ENCODE assay signal across 23 mouse cellular contexts in the genomic region with DNA sequence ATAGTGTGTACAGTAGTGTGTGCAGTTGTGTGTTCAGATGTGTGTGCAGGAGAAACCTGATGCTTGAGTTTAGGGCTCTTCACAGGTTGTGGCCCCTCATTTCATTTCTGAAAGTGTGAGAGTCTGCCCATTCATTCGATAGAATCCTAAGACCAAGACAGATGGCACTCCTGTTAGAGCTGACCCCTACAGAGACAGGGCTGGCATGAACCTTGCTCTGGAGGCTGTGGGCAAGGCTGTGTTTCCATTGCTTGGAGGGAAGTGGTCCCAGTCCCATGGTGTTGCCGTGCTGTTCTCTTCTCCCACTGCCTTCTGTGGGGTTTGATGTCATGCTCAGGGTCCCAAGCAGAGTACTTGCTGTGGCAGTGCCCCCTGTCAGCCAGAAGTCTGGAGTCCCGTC. TPM values are rescaled to one million over a fixed set of nuclear protein-coding genes. Genes with fewer than 3 reads are reported as not detected.
DNase-seq lines count a peak whose midpoint lies in the region; ATAC-seq and TF ChIP-seq lines count a peak whose summit lies in the region.
"Had no signal": no experiment of that assay in that cellular context is flagged by ENCODE, and none has a peak within 500 bp of the region (broad histone marks: within the 10 kb centered on the region; RNA-seq: fewer than 3 reads in every experiment).

No protein-coding gene starts in this region.

- H3K36me3 ChIP-seq in heart, postnatal 0 days (replicated peaks; ENCODE audit: control insufficient read depth, insufficient read depth, low read length), result no peaks in the 10 kb centered on the region
- no peaks in the 10 kb centered on the region for H3K36me3 ChIP-seq in forebrain, embryonic 11.5 days (ENCODE audit: control insufficient read depth, insufficient read depth, low read length)
- H3K36me3 ChIP-seq in limb, embryonic 10.5 days, result peaks cover 5% of the 10 kb centered on the region; the same call in 1 of the 2 replicates
- H3K36me3 ChIP-seq: embryonic facial prominence, embryonic 12.5 days; forebrain, embryonic 12.5 days; G1E; hindbrain, embryonic 15.5 days; midbrain, embryonic 15.5 days; neural tube, embryonic 12.5 days had no signal

- H3K4me1 ChIP-seq in heart, postnatal 0 days (ENCODE audit: control insufficient read depth, insufficient read depth), result peaks cover 21% of the 10 kb centered on the region
- H3K4me1 ChIP-seq in cerebellum, adult 2 months (ENCODE audit: control insufficient read depth, insufficient read depth, low read length), result peaks cover 16% of the 10 kb centered on the region
- H3K4me1 ChIP-seq in forebrain, embryonic 11.5 days (replicated peaks; ENCODE audit: control insufficient read depth, insufficient read depth, low read length), result no peaks in the 10 kb centered on the region
- H3K4me1 ChIP-seq in limb, embryonic 10.5 days, result no peaks in the 10 kb centered on the region
- H3K4me1 ChIP-seq: forebrain, embryonic 12.5 days; hindbrain, embryonic 15.5 days; midbrain, embryonic 15.5 days; neural tube, embryonic 12.5 days had no signal

- TF ChIP-seq POLR2A in cerebellum, adult 2 months (IDR thresholded peaks at IDR 0.05; ENCODE audit: borderline replicate concordance, insufficient read depth, low read length), result no peak

- no peak for TF ChIP-seq CTCF in heart, postnatal 0 days (IDR thresholded peaks at IDR 0.05; ENCODE audit: low read depth)
- no peak for TF ChIP-seq CTCF in cerebellum, adult 2 months (IDR thresholded peaks at IDR 0.05; ENCODE audit: borderline replicate concordance, insufficient read depth, low read depth, low read length)

- H3K4me2 ChIP-seq in heart, postnatal 0 days (ENCODE audit: low read depth, low read length), result no peak overlapping the region
- H3K4me2 ChIP-seq in forebrain, embryonic 11.5 days (ENCODE audit: low read depth, low read length, severe bottlenecking), result no peak overlapping the region
- H3K4me2 ChIP-seq: embryonic facial prominence, embryonic 12.5 days; forebrain, embryonic 12.5 days; hindbrain, embryonic 15.5 days; kidney, embryonic 15.5 days; limb, embryonic 15.5 days; lung, embryonic 14.5 days; midbrain, embryonic 15.5 days; neural tube, embryonic 12.5 days had no signal

- no peak for DNase-seq in heart, postnatal 0 days (ENCODE audit: low spot score)
- DNase-seq in heart, postnatal 36 days, result no peak
- peak; percentile 33 for DNase-seq in cerebellum, adult 11 months
- DNase-seq in cerebellum, adult 2 months, result peak; percentile 63 to 73
- peak; percentile 69 to 76 for DNase-seq in cerebellum, postnatal 25 days
- no peak for DNase-seq in forebrain, embryonic 11.5 days (ENCODE audit: low spot score)
- DNase-seq in limb, embryonic 10.5 days (ENCODE audit: low spot score), result no peak
- DNase-seq: adrenal gland, adult 2 months; B cell, adult 2 months; gastrocnemius, postnatal 25 days; kidney, postnatal 4 days; lung, embryonic 14.5 days had no signal

- no peak for TF ChIP-seq EP300 in heart, postnatal 0 days (IDR thresholded peaks at IDR 0.05; ENCODE audit: low read depth)

- no peaks in the 10 kb centered on the region for H3K9me3 ChIP-seq in heart, postnatal 0 days (replicated peaks; ENCODE audit: control insufficient read depth, low read length)
- H3K9me3 ChIP-seq in forebrain, embryonic 11.5 days (ENCODE audit: control insufficient read depth, low read length), result no peaks in the 10 kb centered on the region
- H3K9me3 ChIP-seq in limb, embryonic 10.5 days (replicated peaks), result no peaks in the 10 kb centered on the region
- H3K9me3 ChIP-seq: embryonic facial prominence, embryonic 12.5 days; forebrain, embryonic 12.5 days; hindbrain, embryonic 15.5 days; kidney, embryonic 15.5 days; limb, embryonic 15.5 days; midbrain, embryonic 15.5 days; neural tube, embryonic 12.5 days had no signal

- intact Hi-C loops in heart, postnatal 36 days (cut with DNase I), result no loop called here

- 61% methylated on average over 3 of the region's 3 CpGs for WGBS in heart, postnatal 0 days
- WGBS in cerebellum, adult 2 months, result 25% methylated on average over 3 of the region's 3 CpGs
- 61% methylated on average over 3 of the region's 3 CpGs for WGBS in forebrain, embryonic 11.5 days
- WGBS in limb, embryonic 10.5 days, result 68% methylated on average over 3 of the region's 3 CpGs

- no peaks in the 10 kb centered on the region for H3K27me3 ChIP-seq in heart, postnatal 0 days (ENCODE audit: control insufficient read depth, insufficient read depth, low read length)
- no peaks in the 10 kb centered on the region for H3K27me3 ChIP-seq in cerebellum, adult 2 months (ENCODE audit: control insufficient read depth, insufficient read depth, low read length)
- H3K27me3 ChIP-seq in forebrain, embryonic 11.5 days (ENCODE audit: control insufficient read depth, insufficient read depth, low read length), result no peaks in the 10 kb centered on the region
- H3K27me3 ChIP-seq in limb, embryonic 10.5 days (ENCODE audit: low read depth, poor library complexity, severe bottlenecking), result no peaks in the 10 kb centered on the region
- H3K27me3 ChIP-seq: CH12.LX; embryonic facial prominence, embryonic 12.5 days; forebrain, embryonic 12.5 days; hindbrain, embryonic 15.5 days; kidney, embryonic 15.5 days; limb, embryonic 15.5 days; midbrain, embryonic 15.5 days; neural tube, embryonic 12.5 days had no signal

- H3K9ac ChIP-seq in heart, postnatal 0 days (replicated peaks; ENCODE audit: low read depth, low read length), result no peak overlapping the region
- no peak overlapping the region for H3K9ac ChIP-seq in forebrain, embryonic 11.5 days (ENCODE audit: low read length)
- H3K9ac ChIP-seq: embryonic facial prominence, embryonic 12.5 days; forebrain, embryonic 12.5 days; hindbrain, embryonic 15.5 days; kidney, embryonic 15.5 days; limb, embryonic 15.5 days; liver, embryonic 14.5 days; lung, embryonic 14.5 days; midbrain, embryonic 15.5 days; neural tube, embryonic 12.5 days had no signal

- no peak overlapping the region for H3K4me3 ChIP-seq in heart, postnatal 0 days (ENCODE audit: low read depth, low read length)
- no peak overlapping the region for H3K4me3 ChIP-seq in cerebellum, adult 2 months (replicated peaks; ENCODE audit: insufficient read depth, low read depth, low read length)
- H3K4me3 ChIP-seq in forebrain, embryonic 11.5 days (ENCODE audit: low read depth, low read length), result no peak overlapping the region
- no peak overlapping the region for H3K4me3 ChIP-seq in limb, embryonic 10.5 days
- H3K4me3 ChIP-seq: embryonic facial prominence, embryonic 12.5 days; forebrain, embryonic 12.5 days; hindbrain, embryonic 15.5 days; kidney, embryonic 15.5 days; limb, embryonic 15.5 days; midbrain, embryonic 15.5 days; neural tube, embryonic 12.5 days had no signal

- 0 out of 2 replicates have a peak overlapping the region, but pooled peaks have one; percentile 30 for H3K27ac ChIP-seq in heart, postnatal 0 days (ENCODE audit: low read depth)
- no peak overlapping the region for H3K27ac ChIP-seq in cerebellum, adult 2 months (ENCODE audit: insufficient read depth, low read length)
- no peak overlapping the region for H3K27ac ChIP-seq in forebrain, embryonic 11.5 days (ENCODE audit: low read depth, low read length)
- H3K27ac ChIP-seq in limb, embryonic 10.5 days, result no peak overlapping the region
- H3K27ac ChIP-seq: embryonic facial prominence, embryonic 12.5 days; forebrain, embryonic 12.5 days; hindbrain, embryonic 15.5 days; kidney, embryonic 15.5 days; limb, embryonic 15.5 days; liver, embryonic 14.5 days; midbrain, embryonic 15.5 days; neural tube, embryonic 12.5 days had no signal

- ATAC-seq in heart, postnatal 0 days (ENCODE audit: insufficient read depth, low read depth), result no peak
- ATAC-seq in forebrain, embryonic 11.5 days (replicated peaks; ENCODE audit: low FRiP score), result no peak
- ATAC-seq: intestine, embryonic 16.5 days; midbrain, embryonic 15.5 days had no signal

RNA-seq across cellular contexts. Expression of a gene that starts 57.7 kb away (rescaled TPM):
- 40.8 and 72.6 TPM in 2 replicates for total RNA-seq in heart, postnatal 0 days (2014; rRNA removed; ENCODE audit: low replicate concordance)
- 9.5 and 11.1 TPM in 2 replicates for polyA plus RNA-seq in heart, postnatal 0 days (2015; fragmentation: Nextera tagmentation; extraction: Ambion mirVana)
- total RNA-seq in heart, postnatal 36 days (2021), result 10 to 100 TPM; 48.9 to 51.9 TPM
- polyA plus RNA-seq in cerebellum, adult 2 months (2012; rRNA removed), result 31.2 and 38.1 TPM in 2 replicates
- 4.0 and 4.3 TPM in 2 replicates for polyA plus RNA-seq in forebrain, embryonic 11.5 days (2014; fragmentation: Nextera tagmentation; extraction: Ambion mirVana)
- polyA plus RNA-seq in limb, embryonic 10.5 days (2016; fragmentation: Nextera tagmentation; extraction: Ambion mirVana), result 3.9 and 6.4 TPM in 2 replicates
- polyA plus RNA-seq: G1E had no signal

Comparison
In these comparisons a context has a peak if more than half of its experiments do, and no peak if none do; other contexts are left out.
1. DNase-seq: peak in cerebellum, adult 11 months (single experiment), cerebellum, adult 2 months (2 of 2) and cerebellum, postnatal 25 days (2 of 2); none in heart, postnatal 0 days (single experiment), heart, postnatal 36 days (0 of 2), forebrain, embryonic 11.5 days (single experiment) and limb, embryonic 10.5 days (single experiment).